Mouse (Mus musculus): ENCODE results near the gene Polrmt.

Polrmt gene

DNA sequence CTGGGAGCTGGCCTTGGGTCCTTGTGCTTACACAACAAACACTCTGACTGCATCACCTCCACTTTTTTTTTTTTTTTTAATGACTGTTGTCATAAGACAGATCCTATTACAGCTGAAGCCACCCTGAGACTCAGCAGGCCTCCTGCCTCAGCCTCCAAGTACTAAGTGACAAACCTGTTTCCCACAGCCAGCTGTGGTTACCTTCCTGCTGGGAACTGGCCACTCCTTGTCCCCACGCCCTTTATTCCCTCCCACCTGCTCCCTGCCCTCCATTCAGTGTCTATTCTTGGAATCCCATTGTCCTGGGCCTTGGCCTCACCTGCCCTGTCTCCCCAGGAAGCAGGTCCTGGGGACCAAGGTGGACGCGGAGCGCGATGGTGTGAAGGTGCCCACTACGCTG, 58.9 kb downstream of the Polrmt start:
- no peak for DNase-seq (ENCODE audit: low spot score in 2 of 2)

DNA sequence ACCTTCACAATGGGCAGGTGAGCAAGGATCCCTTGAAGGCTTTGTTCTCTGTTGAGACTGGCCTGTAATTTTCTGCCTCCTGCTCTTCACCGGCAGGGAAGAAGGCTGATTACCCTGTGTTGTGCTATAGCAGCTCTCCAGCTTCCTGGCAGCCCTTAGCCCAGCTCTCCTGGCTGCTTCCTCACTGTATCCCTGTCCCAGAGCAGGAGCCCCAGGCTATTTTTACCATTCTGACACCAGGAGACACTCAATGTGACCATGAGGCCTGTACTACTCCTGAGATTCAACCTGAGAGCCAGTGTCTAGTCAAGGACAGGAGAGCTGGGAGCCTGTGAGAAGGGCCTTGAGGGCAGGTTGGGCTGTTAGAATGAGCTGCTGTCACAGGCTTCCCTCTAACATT, 59.7 kb downstream of the Polrmt start:
- no peak for DNase-seq (ENCODE audit: low spot score in 2 of 2)

DNA sequence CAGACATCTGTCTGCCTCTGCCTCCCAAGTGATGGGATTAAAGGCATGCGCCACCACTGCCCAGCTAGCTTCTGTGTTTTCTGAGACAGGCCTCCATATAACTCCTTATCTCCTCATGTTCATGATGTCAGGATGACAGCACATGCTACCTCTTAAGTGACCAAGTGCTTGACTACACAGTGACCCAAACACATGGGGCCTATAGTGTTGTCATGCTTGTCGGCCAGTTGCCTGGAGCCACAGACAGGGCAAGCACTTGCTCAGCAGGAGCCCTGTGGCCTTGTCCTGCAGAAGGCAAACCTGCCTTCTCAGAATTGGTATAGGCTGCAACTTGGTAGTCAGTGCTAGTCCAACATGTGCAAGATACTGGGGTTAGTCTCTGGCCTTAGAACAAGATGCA, 60.2 kb downstream of the Polrmt start:
- DNase-seq (ENCODE audit: low spot score in 2 of 2), result no peak
